Mouse (Mus musculus): ENCODE results near the gene Cdkl4.

GRCm38 (mm10) chr17:80572187-80572935 is 5.3 kb downstream of the Cdkl4 start:
- TF ChIP-seq CTCF (IDR thresholded peaks at IDR 0.05; ENCODE audit: borderline replicate concordance, insufficient read depth, low read length) (no peak), POLR2A (IDR thresholded peaks at IDR 0.05; ENCODE audit: low read depth, low read length) (no peak)

Data from embryonic fibroblast, embryonic 13.5 days (primary cell).